Mouse (Mus musculus) neural tube, embryonic 13.5 days (tissue): ENCODE data around the gene Sat2. TPM values are rescaled to one million over a fixed set of nuclear protein-coding genes. Genes with fewer than 3 reads are reported as not detected.

Experiments used
- ATAC-seq: fragments of 200-750 bp; cut with Nextera tagmentation; 2 replicates; pipeline ENCODE4 v1.8.0; 2017; ENCODE audit warnings: low read depth, mild to moderate bottlenecking, moderate TSS enrichment, moderate library complexity
- H3K27ac ChIP-seq: fragments of 300-500 bp; sonication (generic); replicated peaks from 2 replicates; pipeline ENCODE4 v1.5.1; 2015; ENCODE audit warnings: moderate library complexity, mild to moderate bottlenecking, inconsistent platforms
- H3K27me3 ChIP-seq: fragments of 300-500 bp; sonication (generic); 2 replicates; pipeline ENCODE4 v1.6.1; 2015; ENCODE audit warnings: mild to moderate bottlenecking, inconsistent platforms
- H3K36me3 ChIP-seq: fragments of 300-500 bp; sonication (generic); 2 replicates; pipeline ENCODE4 v1.6.1; 2015; ENCODE audit warnings: mild to moderate bottlenecking, inconsistent platforms
- H3K4me1 ChIP-seq: fragments of 300-500 bp; sonication (generic); replicated peaks from 2 replicates; pipeline ENCODE4 v1.6.1; 2015; ENCODE audit warnings: inconsistent platforms
- H3K4me2 ChIP-seq: fragments of 300-500 bp; sonication (generic); 2 replicates; pipeline ENCODE4 v1.6.1; 2015; ENCODE audit warnings: inconsistent platforms, mild to moderate bottlenecking, moderate library complexity
- H3K4me3 ChIP-seq: fragments of 300-500 bp; sonication (generic); 2 replicates; pipeline ENCODE4 v1.5.1; 2015; ENCODE audit warnings: mild to moderate bottlenecking, inconsistent platforms
- H3K9ac ChIP-seq: fragments of 300-500 bp; sonication (generic); 2 replicates; pipeline ENCODE4 v1.6.1; 2015; ENCODE audit warnings: moderate library complexity, mild to moderate bottlenecking, inconsistent platforms
- H3K9me3 ChIP-seq: fragments of 300-500 bp; sonication (generic); 2 replicates; pipeline ENCODE4 v1.6.1; 2016; ENCODE audit warnings: inconsistent platforms
- WGBS: fragments of 180-500 bp; shearing (Covaris S2); methylation state at CpG from one replicate; pipeline ENCODE4 v1.1.7; 2015; 5-methylcytosine and 5-hydroxymethylcytosine counted together
- polyA plus RNA-seq: library from polyadenylated mRNA; unstranded; fragments of >200 nt; fragmentation: Nextera tagmentation; extraction: Ambion mirVana; gene quantifications from 2 replicates; pipeline ENCODE4 v1.2.1, GENCODE M21; 2015

The Sat2 gene
- polyA plus RNA-seq, 1 experiment from 2014 or later = 27.5 TPM

DNA sequence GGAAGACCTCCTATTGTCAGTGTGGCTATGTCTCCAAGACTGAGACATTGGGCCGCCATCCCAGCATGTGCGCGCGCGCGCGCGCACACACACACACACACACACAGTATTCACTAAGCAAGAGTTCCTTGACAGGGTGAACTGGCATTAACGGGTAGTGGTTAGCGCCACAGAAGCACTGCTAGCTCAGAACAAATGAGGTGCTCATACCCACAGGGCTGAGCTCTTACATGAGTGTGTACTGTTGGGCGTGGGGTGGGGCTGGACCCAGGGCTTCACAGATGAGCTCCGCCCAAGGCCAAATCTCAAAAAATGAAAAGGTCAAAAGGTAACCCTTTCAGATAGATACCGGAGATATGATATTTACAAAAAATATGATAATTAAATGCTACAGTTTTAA, 36.9 kb upstream of the Sat2 start:
- Histone ChIP-seq H3K36me3 (peaks cover 30% of the 10 kb centered on the region), H3K4me1 (peaks cover 22% of the 10 kb centered on the region), H3K4me2 (no peak overlapping the region), H3K27ac (no peak overlapping the region), H3K9me3 (no peaks in the 10 kb centered on the region), H3K9ac (no peak overlapping the region), H3K4me3 (no peak overlapping the region), H3K27me3 (no peaks in the 10 kb centered on the region)
- WGBS = 96% methylated on average over 13 of the region's 13 CpGs
- ATAC-seq = no peak

DNA sequence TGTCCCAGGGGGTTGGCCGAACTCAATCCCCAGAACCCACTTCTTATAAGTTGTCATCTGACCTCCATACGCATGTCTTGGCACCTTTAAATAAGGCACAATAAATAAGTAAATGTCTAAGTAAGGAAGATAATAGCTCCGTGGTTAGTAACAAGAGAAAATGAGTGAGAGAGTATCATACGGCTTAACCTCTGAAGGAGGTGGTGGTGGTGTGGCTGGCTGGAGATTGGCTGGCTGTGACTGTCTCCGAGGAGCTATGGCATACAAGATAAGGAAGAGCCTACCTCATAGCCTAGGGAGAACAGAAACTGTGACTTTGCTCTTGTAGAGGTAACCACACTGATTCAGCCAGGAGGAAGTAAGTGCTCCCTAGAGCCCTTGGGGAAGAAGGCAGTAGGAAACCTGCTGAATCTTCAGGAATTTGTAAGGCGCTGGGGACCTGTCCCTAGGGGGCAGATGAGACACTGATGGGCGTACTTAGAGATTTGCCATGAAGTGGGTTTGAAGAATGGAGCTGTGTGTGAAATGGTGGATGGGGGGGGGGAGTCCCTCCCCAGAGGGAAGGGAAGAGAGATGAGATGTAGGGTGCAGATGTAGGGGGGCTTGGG, 36.0 kb upstream of the Sat2 start:
- 84% methylated on average over 7 of the region's 7 CpGs for WGBS

GRCm38 (mm10) chr11:69589207-69589834, 32.5 kb upstream of the Sat2 start:
- Histone ChIP-seq H3K9me3 (no peaks in the 10 kb centered on the region), H3K27ac (no peak overlapping the region), H3K4me3 (no peak overlapping the region), H3K4me2 (no peak overlapping the region), H3K4me1 (0 out of 2 replicates have a peak, but pooled peaks cover 7% of the 10 kb centered on the region), H3K27me3 (no peaks in the 10 kb centered on the region), H3K36me3 (peaks cover 60% of the 10 kb centered on the region), H3K9ac (no peak overlapping the region)
- ATAC-seq = no peak
- WGBS = 93% methylated on average over 22 of the region's 22 CpGs

More for the DNA sequence above, 36.0 kb upstream of the Sat2 start:
- peaks cover 22% of the 10 kb centered on the region for H3K4me1 ChIP-seq
- no peaks in the 10 kb centered on the region for H3K9me3 ChIP-seq
- no peak for ATAC-seq
- no peak overlapping the region for H3K9ac ChIP-seq
- H3K4me3 ChIP-seq = no peak overlapping the region
- H3K27ac ChIP-seq = no peak overlapping the region
- H3K27me3 ChIP-seq = no peaks in the 10 kb centered on the region
- peaks cover 39% of the 10 kb centered on the region for H3K36me3 ChIP-seq
- no peak overlapping the region for H3K4me2 ChIP-seq

- H3K9me3 ChIP-seq = no peaks in the 10 kb centered on the region
- peaks cover 60% of the 10 kb centered on the region for H3K36me3 ChIP-seq
- no peak overlapping the region for H3K9ac ChIP-seq
- WGBS = 94% methylated on average over 8 of the region's 8 CpGs
- H3K4me3 ChIP-seq = no peak overlapping the region
- H3K4me2 ChIP-seq = no peak overlapping the region
- H3K4me1 ChIP-seq = no peaks in the 10 kb centered on the region
- no peak for ATAC-seq
- no peaks in the 10 kb centered on the region for H3K27me3 ChIP-seq
- H3K27ac ChIP-seq = no peak overlapping the region
Measured at GRCm38 (mm10) chr11:69590622-69591021, 31.2 kb upstream of the Sat2 start.

DNA sequence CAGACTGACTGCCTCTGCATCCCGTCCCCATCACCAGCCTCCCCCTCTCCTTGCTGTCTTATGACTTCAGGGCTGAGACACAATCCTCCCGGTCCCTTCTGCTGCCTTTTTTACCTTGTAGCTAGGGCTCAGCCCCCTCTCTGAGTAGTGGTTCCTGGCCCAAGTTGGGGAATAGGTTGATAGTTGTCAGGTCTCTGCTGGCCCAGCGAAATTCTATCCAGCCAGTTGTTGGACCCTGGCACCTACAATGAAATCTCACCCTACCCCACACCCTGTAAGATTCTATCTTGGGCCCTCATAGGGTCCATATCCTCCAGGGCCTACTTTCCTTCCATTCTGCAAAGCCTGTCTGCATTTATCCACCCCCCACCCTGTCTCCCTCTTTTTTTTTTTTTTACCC, 30.4 kb upstream of the Sat2 start:
- no peak overlapping the region for H3K4me2 ChIP-seq
- H3K36me3 ChIP-seq = peaks cover 60% of the 10 kb centered on the region
- H3K4me1 ChIP-seq = no peaks in the 10 kb centered on the region
- H3K27ac ChIP-seq = no peak overlapping the region
- H3K9ac ChIP-seq = no peak overlapping the region
- WGBS = 90% methylated on average over 3 of the region's 3 CpGs
- H3K27me3 ChIP-seq = no peaks in the 10 kb centered on the region
- ATAC-seq = no peak
- H3K9me3 ChIP-seq = no peaks in the 10 kb centered on the region
- no peak overlapping the region for H3K4me3 ChIP-seq

GRCm38 (mm10) chr11:69591899-69592637, 29.8 kb upstream of the Sat2 start:
- H3K4me1 ChIP-seq = no peaks in the 10 kb centered on the region
- WGBS = 82% methylated on average over 7 of the region's 7 CpGs
- H3K4me3 ChIP-seq = no peak overlapping the region
- H3K27me3 ChIP-seq = no peaks in the 10 kb centered on the region
- peak; percentile 69; the same call in 1 of the 2 replicates for ATAC-seq
- H3K27ac ChIP-seq = peak overlapping the region; percentile 33; the same call in 1 of the 2 replicates
- peaks cover 59% of the 10 kb centered on the region for H3K36me3 ChIP-seq
- no peaks in the 10 kb centered on the region for H3K9me3 ChIP-seq
- H3K9ac ChIP-seq = no peak overlapping the region
- no peak overlapping the region for H3K4me2 ChIP-seq

DNA sequence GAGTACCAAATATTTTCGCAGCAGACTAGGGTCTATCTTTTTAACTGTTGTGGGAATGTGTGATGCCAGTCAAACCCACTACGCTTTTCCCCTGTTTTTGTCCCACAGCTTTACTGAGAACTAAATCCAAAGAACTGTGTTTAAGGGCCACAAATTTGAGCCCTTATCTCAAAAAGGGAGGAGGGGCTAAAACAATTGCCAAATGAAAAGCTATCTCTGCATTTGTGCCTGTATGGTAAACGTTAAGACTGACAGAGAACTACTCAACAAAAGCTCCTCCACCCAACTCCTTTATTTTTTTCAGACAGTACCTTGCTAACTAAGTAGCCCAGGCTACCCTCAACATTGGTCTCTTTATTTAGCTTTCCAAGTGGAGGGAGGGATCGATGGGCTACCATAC, 29.0 kb upstream of the Sat2 start:
- Histone ChIP-seq H3K27ac (peak overlapping the region; percentile 33; the same call in 1 of the 2 replicates), H3K9ac (no peak overlapping the region), H3K4me1 (no peaks in the 10 kb centered on the region), H3K36me3 (peaks cover 52% of the 10 kb centered on the region), H3K4me2 (no peak overlapping the region), H3K4me3 (no peak overlapping the region), H3K27me3 (no peaks in the 10 kb centered on the region), H3K9me3 (no peaks in the 10 kb centered on the region)
- ATAC-seq = no peak
- 89% methylated on average over 4 of the region's 4 CpGs for WGBS

DNA sequence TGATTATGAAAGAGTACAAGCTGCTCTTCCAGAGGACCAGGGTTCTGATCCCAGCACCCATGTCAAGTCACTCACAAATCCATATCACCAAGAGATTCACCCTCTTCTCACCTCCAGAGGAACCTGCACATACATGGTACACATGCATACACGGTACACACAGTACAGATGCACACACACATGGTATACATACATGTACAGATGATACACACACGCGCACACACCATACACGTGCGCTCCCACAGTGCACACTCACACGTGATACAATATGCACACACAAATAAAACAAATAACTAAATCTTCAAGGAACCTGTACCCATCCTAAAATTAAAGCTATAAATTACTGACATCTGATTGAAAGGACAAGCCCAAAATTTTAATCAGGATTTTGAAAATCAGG, 27.0 kb upstream of the Sat2 start:
- Histone ChIP-seq H3K9me3 (no peaks in the 10 kb centered on the region), H3K4me1 (peaks cover 8% of the 10 kb centered on the region), H3K4me2 (no peak overlapping the region), H3K9ac (no peak overlapping the region), H3K4me3 (no peak overlapping the region), H3K27me3 (no peaks in the 10 kb centered on the region), H3K36me3 (peaks cover 31% of the 10 kb centered on the region), H3K27ac (no peak overlapping the region)
- WGBS = 96% methylated on average over 6 of the region's 6 CpGs
- no peak for ATAC-seq

DNA sequence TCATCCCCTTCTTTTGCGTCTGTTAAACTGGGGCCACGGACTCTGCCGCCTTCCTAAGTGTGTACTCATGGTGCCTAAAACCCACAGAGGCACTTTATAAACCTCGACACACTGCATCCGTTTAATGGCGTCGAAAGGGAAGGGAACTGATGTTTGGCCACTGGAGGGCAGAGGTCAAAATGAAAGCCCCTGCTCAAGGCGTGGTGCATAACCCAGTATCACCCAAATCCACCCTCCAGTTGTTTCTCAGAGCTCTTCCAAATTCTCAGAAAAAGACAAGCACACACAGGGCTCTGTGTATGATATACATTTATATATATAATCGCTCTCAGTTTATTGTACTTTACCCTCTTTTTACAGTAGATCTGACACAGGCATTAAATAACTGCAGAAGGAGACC, 22.4 kb upstream of the Sat2 start:
- no peak for ATAC-seq
- Histone ChIP-seq H3K4me2 (0 out of 2 replicates have a peak overlapping the region, but pooled peaks have one; percentile 4), H3K36me3 (peaks cover 17% of the 10 kb centered on the region), H3K9me3 (no peaks in the 10 kb centered on the region), H3K27ac (peak overlapping the region; percentile 52), H3K27me3 (peaks cover 5% of the 10 kb centered on the region; the same call in 1 of the 2 replicates), H3K9ac (no peak overlapping the region; the same call in 1 of the 2 replicates), H3K4me1 (peaks cover 34% of the 10 kb centered on the region), H3K4me3 (no peak overlapping the region)
- 6% methylated on average over 9 of the region's 9 CpGs for WGBS

- peaks cover 5% of the 10 kb centered on the region; the same call in 1 of the 2 replicates for H3K27me3 ChIP-seq
- no peak overlapping the region for H3K9ac ChIP-seq
- H3K4me2 ChIP-seq = peak overlapping the region; percentile 4; the same call in 1 of the 2 replicates
- H3K9me3 ChIP-seq = no peaks in the 10 kb centered on the region
- no peak overlapping the region for H3K4me3 ChIP-seq
- ATAC-seq = peak; percentile 52
- H3K4me1 ChIP-seq = peaks cover 41% of the 10 kb centered on the region
- peak overlapping the region; percentile 52 for H3K27ac ChIP-seq
- H3K36me3 ChIP-seq = peaks cover 17% of the 10 kb centered on the region
- 16% methylated on average over 6 of the region's 6 CpGs for WGBS
Measured at GRCm38 (mm10) chr11:69600098-69600497, 21.7 kb upstream of the Sat2 start.

DNA sequence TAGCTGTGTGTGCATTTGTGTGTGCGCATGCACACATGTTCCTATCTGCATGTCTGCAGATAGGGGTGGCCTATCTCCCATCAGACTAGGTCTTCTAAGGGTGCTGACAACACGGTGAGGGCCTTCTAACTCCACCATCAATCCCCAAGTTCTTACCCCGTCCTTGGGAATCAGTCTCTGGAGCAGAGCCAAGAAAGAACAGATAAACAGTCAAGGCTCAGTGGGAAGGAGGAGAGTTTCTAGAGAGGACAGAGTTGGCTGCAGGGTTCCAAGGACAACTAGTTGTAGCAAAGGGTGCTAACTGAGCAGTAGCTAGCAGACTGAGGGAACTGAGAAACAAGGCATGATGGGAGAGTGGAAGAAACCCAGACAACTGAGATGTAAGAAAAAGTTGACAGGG, 20.1 kb upstream of the Sat2 start:
- Histone ChIP-seq H3K27me3 (peaks cover 5% of the 10 kb centered on the region; the same call in 1 of the 2 replicates), H3K36me3 (peaks cover 17% of the 10 kb centered on the region), H3K9me3 (no peaks in the 10 kb centered on the region), H3K4me1 (peaks cover 44% of the 10 kb centered on the region), H3K4me2 (no peak overlapping the region), H3K9ac (no peak overlapping the region), H3K27ac (no peak overlapping the region), H3K4me3 (no peak overlapping the region)
- no peak for ATAC-seq
- WGBS = 84% methylated on average over 3 of the region's 3 CpGs

GRCm38 (mm10) chr11:69603516-69603915, 18.3 kb upstream of the Sat2 start:
- no peak for ATAC-seq
- no peak overlapping the region for H3K9ac ChIP-seq
- peak overlapping the region; percentile 71; the same call in 1 of the 2 replicates for H3K4me3 ChIP-seq
- H3K27me3 ChIP-seq = peaks cover 5% of the 10 kb centered on the region; the same call in 1 of the 2 replicates
- peaks cover 44% of the 10 kb centered on the region for H3K4me1 ChIP-seq
- H3K36me3 ChIP-seq = peaks cover 17% of the 10 kb centered on the region
- WGBS = 75% methylated on average over 8 of the region's 8 CpGs
- H3K9me3 ChIP-seq = no peaks in the 10 kb centered on the region
- no peak overlapping the region for H3K27ac ChIP-seq
- peak overlapping the region; percentile 99 for H3K4me2 ChIP-seq
